Mouse (Mus musculus): ENCODE measurements around the gene Skap1. TPM values are rescaled to one million over a fixed set of nuclear protein-coding genes. Genes with fewer than 3 reads are reported as not detected.

Skap1 gene
- polyA plus RNA-seq, 1 experiment from 2014 or later, result 0.13 TPM

DNA sequence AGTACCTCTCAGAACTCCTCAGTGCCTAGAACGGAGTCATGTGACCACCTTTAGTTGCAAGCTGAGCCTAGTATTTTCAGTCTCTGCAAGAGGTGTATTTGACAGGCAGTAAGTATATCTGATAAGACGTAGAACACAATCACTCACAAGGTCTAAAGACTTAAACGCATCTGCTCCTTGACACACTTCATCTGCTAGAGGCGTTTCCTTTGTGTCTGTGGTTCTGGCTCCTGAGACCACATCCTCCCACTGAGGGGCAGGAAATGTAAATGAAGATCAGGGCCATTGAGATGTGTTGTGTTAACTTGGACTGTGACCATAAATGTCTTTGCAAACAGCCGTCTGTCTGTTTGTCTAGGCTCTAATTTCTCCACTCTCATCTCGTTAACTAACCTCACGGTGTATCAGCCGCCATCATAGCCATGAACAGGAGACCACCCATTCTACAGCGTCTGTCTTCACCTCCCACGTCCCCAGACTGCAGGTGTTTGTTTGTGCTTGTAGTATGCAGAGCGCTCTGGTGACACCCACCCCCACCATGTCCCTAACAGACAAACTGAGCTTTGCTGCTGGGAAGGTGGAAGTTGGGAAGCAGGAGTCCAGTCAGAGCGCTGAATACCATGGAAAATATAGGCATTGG, 22.7 kb upstream of the Skap1 start:
- WGBS, result 71% methylated on average over 12 of the region's 12 CpGs
- Histone ChIP-seq H3K36me3 (no peaks in the 10 kb centered on the region), H3K27ac (no peak overlapping the region), H3K4me1 (peaks cover 3% of the 10 kb centered on the region; the same call in 1 of the 2 replicates), H3K9me3 (replicated peaks) (no peaks in the 10 kb centered on the region), H3K27me3 (ENCODE audit: low read depth, poor library complexity, severe bottlenecking) (peaks cover 54% of the 10 kb centered on the region), H3K4me3 (no peak overlapping the region)
- no peak for DNase-seq (ENCODE audit: low spot score)

DNA sequence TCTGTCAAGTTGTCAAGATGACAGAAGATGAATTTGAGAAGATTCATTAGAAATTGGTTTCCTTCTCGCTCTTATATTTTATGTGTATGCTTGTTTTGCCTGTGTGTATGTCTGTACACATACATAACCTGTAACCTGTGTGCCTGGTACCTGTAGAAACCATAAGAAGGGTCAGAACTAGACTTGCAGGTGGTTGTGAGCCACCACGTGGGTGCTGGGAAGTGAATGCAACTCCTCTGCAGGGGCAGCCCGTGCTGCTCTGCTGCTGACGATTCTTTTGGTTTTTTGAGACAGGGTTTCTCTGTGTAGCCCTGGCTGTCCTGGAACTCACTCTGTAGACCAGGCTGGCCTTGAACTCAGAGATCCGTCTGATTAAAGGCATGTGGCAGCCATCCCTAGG, 21.9 kb upstream of the Skap1 start:
- Histone ChIP-seq H3K4me3 (no peak overlapping the region), H3K9me3 (replicated peaks) (no peaks in the 10 kb centered on the region), H3K27ac (no peak overlapping the region), H3K36me3 (no peaks in the 10 kb centered on the region), H3K4me1 (peaks cover 3% of the 10 kb centered on the region; the same call in 1 of the 2 replicates), H3K27me3 (ENCODE audit: low read depth, poor library complexity, severe bottlenecking) (peaks cover 51% of the 10 kb centered on the region)
- no peak for DNase-seq (ENCODE audit: low spot score)
- WGBS, result 83% methylated on average over 5 of the region's 5 CpGs

DNA sequence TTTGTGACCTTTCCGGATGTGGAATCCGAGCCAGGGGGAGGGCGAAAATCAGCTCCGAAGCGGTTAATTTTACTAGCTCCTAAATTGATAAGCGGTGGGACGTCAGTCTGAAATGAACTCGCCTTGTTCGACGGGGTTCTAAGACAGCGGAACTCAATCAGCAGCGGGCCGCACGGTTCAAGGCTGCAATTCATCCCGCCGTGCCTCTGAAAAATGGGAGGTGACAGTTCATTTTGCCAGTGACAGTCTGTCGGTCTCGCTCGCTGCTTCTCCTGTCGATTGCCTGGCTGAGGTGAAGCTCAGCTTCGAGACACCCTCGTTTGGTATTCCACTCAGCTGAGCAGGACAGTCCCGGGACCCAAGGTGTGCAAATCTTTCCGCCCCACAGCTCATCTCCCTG, 16.5 kb upstream of the Skap1 start:
- H3K36me3 ChIP-seq, result no peaks in the 10 kb centered on the region
- H3K4me3 ChIP-seq, result no peak overlapping the region
- no peak for DNase-seq (ENCODE audit: low spot score)
- peaks cover 24% of the 10 kb centered on the region; the same call in 1 of the 2 replicates for H3K27me3 ChIP-seq (ENCODE audit: low read depth, poor library complexity, severe bottlenecking)
- H3K4me1 ChIP-seq, result peaks cover 6% of the 10 kb centered on the region; the same call in 1 of the 2 replicates
- H3K9me3 ChIP-seq (replicated peaks), result no peaks in the 10 kb centered on the region
- H3K27ac ChIP-seq, result no peak overlapping the region
- WGBS, result 80% methylated on average over 24 of the region's 24 CpGs

DNA sequence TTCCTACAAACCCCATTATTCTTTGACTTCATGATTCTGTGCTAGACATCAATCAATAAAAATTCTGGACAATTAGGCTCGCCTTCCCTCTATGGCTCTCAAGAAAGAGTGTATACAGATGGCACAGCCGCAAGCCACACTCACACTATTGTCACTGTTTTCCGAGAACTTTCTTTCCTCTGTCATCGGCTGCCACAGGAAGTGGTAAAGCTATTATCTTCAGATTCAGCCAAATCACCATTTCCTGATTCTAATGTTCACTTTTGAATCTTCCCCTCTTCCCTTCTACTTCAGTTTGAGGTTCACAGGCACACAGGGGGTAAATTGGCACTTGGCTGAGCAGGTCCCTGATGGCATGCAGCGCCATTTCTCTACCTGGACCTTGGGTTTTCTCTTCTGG, 9.3 kb upstream of the Skap1 start:
- H3K36me3 ChIP-seq, result no peaks in the 10 kb centered on the region
- 86% methylated on average over 5 of the region's 5 CpGs for WGBS
- peaks cover 36% of the 10 kb centered on the region; the same call in 1 of the 2 replicates for H3K27me3 ChIP-seq (ENCODE audit: low read depth, poor library complexity, severe bottlenecking)
- H3K9me3 ChIP-seq (replicated peaks), result no peaks in the 10 kb centered on the region
- H3K27ac ChIP-seq, result no peak overlapping the region
- no peak for DNase-seq (ENCODE audit: low spot score)
- H3K4me3 ChIP-seq, result no peak overlapping the region
- peaks cover 12% of the 10 kb centered on the region for H3K4me1 ChIP-seq

DNA sequence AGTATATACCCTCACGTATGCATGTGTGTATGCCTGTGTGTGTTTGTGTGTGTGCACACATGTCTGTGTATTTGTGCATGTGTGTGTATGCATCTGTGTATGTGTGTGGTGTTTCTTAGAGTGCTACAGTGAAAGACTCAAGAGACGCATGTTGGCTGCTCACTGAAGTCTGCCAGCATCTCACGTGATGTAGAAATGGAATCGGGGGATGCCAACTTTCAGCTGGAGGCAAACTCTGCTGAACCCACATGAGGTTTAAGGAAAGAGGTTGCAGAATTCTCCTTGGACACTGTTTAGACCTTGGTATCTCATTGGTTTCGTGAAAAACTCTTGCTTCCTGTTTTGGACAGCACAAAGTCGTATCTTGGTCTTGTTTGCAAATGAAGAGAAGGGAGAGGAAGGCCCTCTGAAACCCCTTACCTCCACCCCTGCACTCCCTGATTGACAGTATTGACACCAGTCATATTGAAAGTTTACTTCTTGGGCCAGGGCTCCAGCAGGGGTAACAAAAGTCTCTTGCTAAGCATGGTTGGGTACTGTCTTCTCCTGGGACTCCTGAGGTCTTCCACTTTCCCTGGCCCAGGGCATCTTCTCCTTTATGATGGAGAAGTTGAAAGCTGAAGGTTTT, 8.6 kb upstream of the Skap1 start:
- H3K4me3 ChIP-seq, result no peak overlapping the region
- no peaks in the 10 kb centered on the region for H3K9me3 ChIP-seq (replicated peaks)
- no peak for DNase-seq (ENCODE audit: low spot score)
- peaks cover 12% of the 10 kb centered on the region for H3K4me1 ChIP-seq
- peaks cover 39% of the 10 kb centered on the region; the same call in 1 of the 2 replicates for H3K27me3 ChIP-seq (ENCODE audit: low read depth, poor library complexity, severe bottlenecking)
- no peaks in the 10 kb centered on the region for H3K36me3 ChIP-seq
- 92% methylated on average over 6 of the region's 6 CpGs for WGBS
- H3K27ac ChIP-seq, result no peak overlapping the region

DNA sequence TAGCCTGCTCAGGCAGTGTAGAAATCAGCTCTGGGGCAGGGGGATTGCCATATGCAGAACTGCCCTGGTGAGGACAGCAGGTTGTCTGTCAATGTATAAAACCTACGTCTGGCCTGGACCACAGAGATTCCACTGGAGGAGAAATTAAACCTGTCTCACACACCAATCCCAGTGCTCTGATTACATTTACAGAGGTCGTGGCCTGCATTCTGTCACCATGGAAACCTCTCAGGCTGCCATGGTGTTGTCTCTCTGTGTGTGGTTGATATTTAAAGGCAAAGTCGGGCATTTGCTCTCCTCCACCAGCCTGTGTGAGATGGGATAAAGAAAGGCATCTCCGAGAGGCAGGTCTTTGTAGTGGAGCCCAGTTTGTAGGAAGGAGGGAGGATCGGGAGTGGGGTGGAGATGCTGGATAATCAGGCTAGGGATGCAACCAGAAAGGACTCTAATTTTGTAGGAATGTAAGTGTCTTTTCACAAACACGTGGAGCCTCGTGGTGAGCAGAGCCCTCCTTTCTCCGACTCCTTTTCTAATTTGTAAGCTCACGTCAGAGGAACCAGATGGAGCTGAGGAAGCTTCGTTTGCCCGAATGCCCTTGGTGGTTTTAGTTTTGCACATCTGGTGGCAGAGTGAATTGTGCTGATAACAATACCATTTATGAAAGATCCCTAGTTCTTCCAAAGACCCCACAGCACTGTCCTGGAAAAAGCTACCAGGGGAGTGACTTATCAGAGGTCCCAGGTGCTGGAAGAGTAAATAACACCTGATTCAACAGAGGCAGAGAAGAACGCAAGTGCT, 7.7 kb upstream of the Skap1 start:
- Histone ChIP-seq H3K9me3 (replicated peaks) (no peaks in the 10 kb centered on the region), H3K4me1 (peaks cover 21% of the 10 kb centered on the region), H3K27me3 (ENCODE audit: low read depth, poor library complexity, severe bottlenecking) (peaks cover 48% of the 10 kb centered on the region), H3K27ac (no peak overlapping the region), H3K36me3 (no peaks in the 10 kb centered on the region), H3K4me3 (no peak overlapping the region)
- 40% methylated on average over 12 of the region's 12 CpGs for WGBS
- DNase-seq (ENCODE audit: low spot score), result no peak

DNA sequence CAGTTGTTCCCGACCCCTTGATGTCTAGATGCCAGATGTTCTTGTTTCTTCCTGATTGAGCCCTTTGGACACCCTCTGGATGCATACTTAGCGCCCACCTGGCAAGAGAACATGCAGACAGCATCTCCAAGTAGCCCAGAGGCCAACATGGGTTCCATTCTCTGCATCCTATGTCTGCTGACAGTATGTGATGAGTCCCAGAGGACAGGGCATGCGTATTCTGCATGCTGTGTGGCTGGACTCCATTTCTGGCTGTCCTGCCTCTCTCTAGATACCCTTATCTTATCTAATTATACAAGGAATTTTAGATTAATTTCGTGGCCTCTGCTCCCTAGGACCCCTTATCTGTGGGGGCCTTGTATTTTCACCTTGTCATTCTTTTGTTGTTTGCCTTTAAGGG, 2.6 kb upstream of the Skap1 start:
- no peak for DNase-seq (ENCODE audit: low spot score)
- WGBS, result 43% methylated on average over 4 of the region's 4 CpGs
- Histone ChIP-seq H3K27ac (no peak overlapping the region), H3K27me3 (ENCODE audit: low read depth, poor library complexity, severe bottlenecking) (peaks cover 84% of the 10 kb centered on the region), H3K9me3 (replicated peaks) (no peaks in the 10 kb centered on the region), H3K4me3 (peak overlapping the region; percentile 21; the same call in 1 of the 2 replicates), H3K4me1 (peaks cover 46% of the 10 kb centered on the region), H3K36me3 (no peaks in the 10 kb centered on the region)

DNA sequence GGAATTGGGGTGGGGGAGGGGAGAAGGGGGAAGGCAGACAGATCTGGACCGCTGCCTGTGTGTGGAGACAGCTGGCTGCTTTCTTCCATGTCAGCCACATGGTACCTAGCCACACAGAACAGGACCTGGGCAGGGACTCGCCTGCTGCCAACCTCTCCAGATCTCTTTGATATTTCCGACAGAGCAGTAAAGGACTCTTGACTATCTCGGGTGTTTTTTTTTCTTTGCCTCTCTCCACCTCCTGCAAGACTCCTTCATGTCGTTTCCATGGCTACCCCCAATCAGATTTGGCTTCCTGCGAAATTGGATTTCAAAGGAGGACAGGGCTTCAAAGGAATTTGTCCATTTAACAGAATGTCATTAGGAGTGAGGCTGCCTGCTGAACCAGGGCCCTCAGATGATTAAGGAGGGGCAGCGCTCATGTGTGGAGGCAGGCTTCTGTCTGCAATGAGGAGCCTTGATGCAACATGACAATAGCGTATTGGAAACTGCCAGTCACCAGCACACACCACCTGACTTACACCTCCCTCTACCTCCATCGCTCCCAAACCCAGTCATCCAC, 2.1 kb upstream of the Skap1 start:
- H3K4me3 ChIP-seq, result peak overlapping the region; percentile 21
- H3K4me1 ChIP-seq, result peaks cover 47% of the 10 kb centered on the region
- peaks cover 79% of the 10 kb centered on the region for H3K27me3 ChIP-seq (ENCODE audit: low read depth, poor library complexity, severe bottlenecking)
- H3K9me3 ChIP-seq (replicated peaks), result no peaks in the 10 kb centered on the region
- no peak for DNase-seq (ENCODE audit: low spot score)
- no peak overlapping the region for H3K27ac ChIP-seq
- H3K36me3 ChIP-seq, result no peaks in the 10 kb centered on the region
- WGBS, result 10% methylated on average over 9 of the region's 9 CpGs

DNA sequence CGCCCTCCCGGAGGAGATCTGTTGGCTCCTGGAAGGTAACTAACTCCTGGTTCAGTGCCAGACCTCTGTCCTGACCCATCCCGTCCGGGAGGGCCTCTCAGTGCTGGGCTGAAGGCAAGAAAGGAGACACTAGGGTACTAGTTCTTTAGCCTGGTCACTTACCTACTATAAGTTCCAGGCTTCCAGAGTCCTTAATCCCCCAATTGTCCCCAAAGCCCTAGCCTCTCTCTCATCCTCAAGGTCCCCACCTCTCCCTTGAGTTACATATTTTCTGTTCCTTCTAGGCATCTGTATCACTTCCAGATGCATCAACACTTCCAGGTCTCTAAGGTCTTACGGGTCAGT, 295 bp downstream of the Skap1 start:
- Histone ChIP-seq H3K4me1 (peaks cover 48% of the 10 kb centered on the region), H3K27me3 (ENCODE audit: low read depth, poor library complexity, severe bottlenecking) (peaks cover 70% of the 10 kb centered on the region), H3K27ac (no peak overlapping the region), H3K36me3 (no peaks in the 10 kb centered on the region), H3K4me3 (peak overlapping the region; percentile 48), H3K9me3 (replicated peaks) (no peaks in the 10 kb centered on the region)
- no peak for DNase-seq (ENCODE audit: low spot score)
- WGBS, result 17% methylated on average over 5 of the region's 5 CpGs

DNA sequence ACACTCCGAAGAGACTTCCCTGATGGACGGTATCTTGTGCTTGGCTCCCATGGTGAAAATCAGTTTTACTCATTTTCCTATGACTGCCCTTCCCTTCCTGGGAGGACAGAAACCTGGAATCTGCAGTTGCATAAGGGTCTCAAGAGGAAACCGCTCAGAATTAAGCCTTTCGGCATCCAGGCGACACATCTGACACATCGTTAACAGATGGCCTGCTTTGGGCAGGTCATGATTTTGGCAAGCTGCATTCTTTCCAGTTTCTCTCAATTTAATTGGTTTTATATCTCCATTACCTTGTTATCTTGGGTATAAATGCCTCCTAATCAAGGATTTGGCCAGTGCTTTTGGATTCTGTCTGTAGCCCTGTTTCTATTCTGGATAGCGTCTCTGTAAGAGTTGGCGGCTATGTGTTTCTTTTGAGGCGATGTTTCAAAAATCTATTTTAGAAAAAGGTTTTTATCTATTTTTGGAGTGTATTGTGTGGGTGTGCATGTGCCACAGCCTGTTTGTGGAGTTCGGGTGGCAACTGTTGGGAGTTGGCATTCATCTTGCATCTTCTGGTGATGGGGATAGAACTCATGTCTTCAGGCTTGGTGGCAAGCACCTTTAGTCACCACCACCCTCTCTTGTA, 1.1 kb downstream of the Skap1 start:
- Histone ChIP-seq H3K4me1 (peaks cover 48% of the 10 kb centered on the region), H3K27me3 (ENCODE audit: low read depth, poor library complexity, severe bottlenecking) (peaks cover 71% of the 10 kb centered on the region), H3K27ac (no peak overlapping the region), H3K9me3 (replicated peaks) (no peaks in the 10 kb centered on the region), H3K4me3 (no peak overlapping the region), H3K36me3 (no peaks in the 10 kb centered on the region)
- 71% methylated on average over 10 of the region's 10 CpGs for WGBS
- DNase-seq (ENCODE audit: low spot score), result no peak

DNA sequence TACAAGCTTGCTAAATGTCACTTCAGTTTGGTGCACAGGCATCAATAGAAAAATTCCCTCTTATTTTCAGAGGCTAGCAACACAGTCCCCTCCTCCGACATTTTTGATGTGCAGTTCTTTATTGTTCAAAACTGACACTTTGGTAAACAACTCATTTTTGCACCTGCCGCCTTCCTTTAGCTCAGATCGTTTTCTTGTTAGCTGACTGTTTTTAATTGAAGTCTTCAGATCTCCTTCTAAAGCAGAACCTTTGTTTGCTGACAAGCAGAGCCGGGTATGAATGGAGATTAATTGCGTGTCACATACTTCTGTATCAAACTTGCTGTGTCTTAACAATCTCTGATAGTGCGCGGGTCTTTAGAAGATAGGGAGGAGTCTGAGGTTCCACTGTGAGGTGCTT, 2.0 kb downstream of the Skap1 start:
- H3K4me1 ChIP-seq, result peaks cover 43% of the 10 kb centered on the region
- peaks cover 71% of the 10 kb centered on the region for H3K27me3 ChIP-seq (ENCODE audit: low read depth, poor library complexity, severe bottlenecking)

DNA sequence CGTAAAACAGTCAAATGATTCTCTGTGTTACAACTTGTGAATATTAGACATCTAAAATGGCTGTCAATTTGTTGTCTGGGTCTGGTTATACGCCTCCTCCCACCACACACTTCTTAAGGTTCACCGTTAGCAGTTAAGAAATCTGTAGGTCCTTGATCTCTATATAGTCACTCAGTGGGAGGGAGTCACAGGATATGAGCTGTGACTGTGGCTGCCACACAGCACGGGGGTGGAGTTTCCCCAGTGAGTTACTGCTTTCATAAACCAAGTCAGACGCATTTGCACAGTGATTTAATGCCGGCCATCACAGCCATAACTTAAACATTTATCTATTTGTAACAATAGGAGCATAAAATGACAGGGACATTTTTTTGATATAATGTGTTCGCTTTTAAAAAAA, 2.6 kb downstream of the Skap1 start:
- peaks cover 37% of the 10 kb centered on the region for H3K4me1 ChIP-seq
- H3K9me3 ChIP-seq (replicated peaks), result no peaks in the 10 kb centered on the region
- no peak overlapping the region for H3K27ac ChIP-seq
- no peaks in the 10 kb centered on the region for H3K36me3 ChIP-seq
- H3K4me3 ChIP-seq, result no peak overlapping the region
- 45% methylated on average over 7 of the region's 7 CpGs for WGBS
- DNase-seq (ENCODE audit: low spot score), result no peak
- peaks cover 67% of the 10 kb centered on the region for H3K27me3 ChIP-seq (ENCODE audit: low read depth, poor library complexity, severe bottlenecking)

More for the DNA sequence above, 2.0 kb downstream of the Skap1 start:
- DNase-seq (ENCODE audit: low spot score), result no peak
- Histone ChIP-seq H3K9me3 (replicated peaks) (no peaks in the 10 kb centered on the region), H3K27ac (no peak overlapping the region), H3K36me3 (no peaks in the 10 kb centered on the region), H3K4me3 (no peak overlapping the region)
- 60% methylated on average over 7 of the region's 7 CpGs for WGBS

Data from limb, embryonic 10.5 days (tissue).